Mouse (Mus musculus) ES-E14 (cell line): ENCODE data around the gene C2cd3. TPM values are rescaled to one million over a fixed set of nuclear protein-coding genes. Genes with fewer than 3 reads are reported as not detected.

Experiments used
- DNase-seq: peaks from one replicate; pipeline ENCODE4 v3.0.0-alpha.2; 2013; ENCODE audit warnings: low read depth, low spot score
- H3K27ac ChIP-seq: 2 replicates; pipeline ENCODE4 v1.5.1; 2012; ENCODE audit warnings: low read depth, mild to moderate bottlenecking, low read length, moderate library complexity, mixed read lengths; ENCODE audit not compliant: poor library complexity, insufficient read depth, severe bottlenecking
- H3K36me3 ChIP-seq: 2 replicates; pipeline ENCODE4 v1.6.1; 2012; ENCODE audit warnings: mild to moderate bottlenecking, low read length, moderate library complexity, mixed read lengths; ENCODE audit not compliant: control insufficient read depth, poor library complexity, insufficient read depth, severe bottlenecking
- H3K4me1 ChIP-seq, 2 experiments: fragments of 150-350 bp in 1 of 2; sonication (generic) in 1 of 2; 2 replicates each; pipeline ENCODE4 v1.6.1; 2012; ENCODE audit warnings: low read length in 2 of 2, mild to moderate bottlenecking in 1 of 2, mixed read lengths in 1 of 2; ENCODE audit not compliant: control insufficient read depth in 2 of 2, insufficient read depth in 2 of 2, poor library complexity in 1 of 2
- H3K4me3 ChIP-seq, 2 experiments: fragments of 150-350 bp in 1 of 2; sonication (generic) in 1 of 2; 2 replicates each; pipeline ENCODE4 v1.5.1; 2012; ENCODE audit warnings: low read length in 2 of 2, low read depth in 1 of 2, mild to moderate bottlenecking in 1 of 2, mixed read lengths in 1 of 2; ENCODE audit not compliant: insufficient read depth in 1 of 2, poor library complexity in 1 of 2, severe bottlenecking in 1 of 2
- H3K9ac ChIP-seq: 2 replicates; pipeline ENCODE4 v1.6.1; 2012; ENCODE audit warnings: low read depth, mild to moderate bottlenecking, low read length, mixed read lengths; ENCODE audit not compliant: poor library complexity, insufficient read depth, severe bottlenecking
- H3K9me3 ChIP-seq: fragments of 150-350 bp; sonication (generic); 2 replicates; pipeline ENCODE4 v1.6.1; 2012; ENCODE audit warnings: low read depth, mild to moderate bottlenecking, low read length; ENCODE audit not compliant: control insufficient read depth, insufficient read depth
- CHD2 ChIP-seq: IDR thresholded peaks from 2 replicates; pipeline ENCODE4 v1.6.1; 2014; ENCODE audit warnings: mild to moderate bottlenecking, low read depth, low read length, inconsistent platforms
- HCFC1 ChIP-seq: IDR thresholded peaks from 2 replicates; pipeline ENCODE4 v1.6.1; 2012; ENCODE audit warnings: low read length, inconsistent platforms, borderline replicate concordance; ENCODE audit not compliant: insufficient read depth
- MAFK ChIP-seq: IDR thresholded peaks from 2 replicates; pipeline ENCODE4 v1.6.1; 2014; ENCODE audit warnings: mild to moderate bottlenecking, low read depth, low read length, inconsistent platforms; ENCODE audit not compliant: insufficient read depth
- ZC3H11A ChIP-seq: IDR thresholded peaks from 2 replicates; pipeline ENCODE4 v1.6.1; 2012; ENCODE audit warnings: low read depth, mild to moderate bottlenecking, inconsistent platforms, low read length, borderline replicate concordance
- ZNF384 ChIP-seq: IDR thresholded peaks from 2 replicates; pipeline ENCODE4 v1.6.1; 2012; ENCODE audit warnings: low read depth, low read length, inconsistent platforms
- in situ Hi-C, 2 experiments: fragments of 600-800 bp; cut with MboI; formaldehyde crosslinking; loops; one replicate each; pipeline ENCODE4 v1.15.1; 2025; ENCODE audit warnings: low sequenced_read_pairs in 2 of 2, inconsistent platforms in 1 of 2; ENCODE audit not compliant: unreplicated experiment in 2 of 2
- total RNA-seq: library from RNA; depleted of rRNA; stranded (reverse); fragments of 300-350 nt; gene quantifications from 2 replicates; pipeline ENCODE4 v1.2.3, GENCODE M21; 2012

Gene C2cd3
- total RNA-seq, 1 experiment = 10.9 TPM

DNA sequence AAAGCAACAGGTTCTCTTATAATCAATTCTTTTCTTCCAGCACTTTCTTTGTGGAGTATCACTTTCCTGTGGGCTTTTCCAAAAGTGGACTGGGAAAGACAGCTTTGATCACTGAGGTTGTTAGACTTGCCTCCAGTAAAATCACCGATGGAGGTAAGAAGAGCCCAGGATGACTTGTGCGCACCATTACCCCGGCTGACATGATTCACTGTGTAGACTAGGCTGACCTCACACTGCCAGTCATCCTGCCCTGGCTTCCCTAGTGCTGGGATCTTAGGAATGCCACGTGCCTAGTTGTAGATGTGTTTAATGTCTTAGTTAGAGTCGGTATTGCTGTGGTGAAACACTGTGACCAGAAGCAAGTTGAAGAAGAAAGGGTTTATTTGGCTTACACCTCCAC is 35.6 kb downstream of the C2cd3 start:
- Histone ChIP-seq H3K36me3 (peaks cover 2% of the 10 kb centered on the region), H3K9ac (no peak overlapping the region)

GRCm38 (mm10) chr7:100408684-100409083 is 36.7 kb downstream of the C2cd3 start:
- no peak for DNase-seq
- Histone ChIP-seq H3K9ac (no peak overlapping the region), H3K36me3 (peaks cover 3% of the 10 kb centered on the region), H3K9me3 (no peaks in the 10 kb centered on the region), H3K27ac (no peak overlapping the region), H3K4me3 (no peak overlapping the region), H3K4me1 (no peaks in the 10 kb centered on the region)
- in situ Hi-C loops = no loop called here
- TF ChIP-seq ZNF384 (no peak), ZC3H11A (no peak), MAFK (no peak)

More for the DNA sequence above, 35.6 kb downstream of the C2cd3 start:
- Histone ChIP-seq H3K27ac (no peak overlapping the region), H3K4me1 (no peaks in the 10 kb centered on the region), H3K9me3 (no peaks in the 10 kb centered on the region), H3K4me3 (no peak overlapping the region)
- no peak for DNase-seq
- TF ChIP-seq ZNF384 = no peak
- no peak for TF ChIP-seq MAFK
- no peak for TF ChIP-seq HCFC1
- no peak for TF ChIP-seq CHD2
- TF ChIP-seq ZC3H11A = no peak
- in situ Hi-C loops = no loop called here

DNA sequence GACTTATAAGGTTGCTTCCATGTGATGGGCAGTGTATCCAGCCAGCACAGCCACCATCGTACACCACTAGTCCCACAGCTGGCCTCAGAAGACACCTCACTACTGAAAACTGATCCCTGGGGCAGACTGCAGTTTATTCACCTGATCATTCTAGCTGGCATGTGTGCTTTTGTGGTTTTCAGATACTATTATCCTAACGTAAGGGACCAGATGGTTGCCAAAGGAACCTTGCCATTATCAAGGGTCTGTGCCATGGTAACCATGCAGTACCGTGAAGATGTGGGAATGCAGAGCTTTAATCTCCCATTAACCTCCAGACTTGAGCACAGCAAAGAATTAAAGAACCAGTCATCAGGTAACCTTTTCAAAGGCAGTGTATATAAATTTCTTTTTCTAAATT is 53.8 kb downstream of the C2cd3 start:
- H3K36me3 ChIP-seq = peaks cover 9% of the 10 kb centered on the region

GRCm38 (mm10) chr7:100429102-100429501 is 57.1 kb downstream of the C2cd3 start:
- peak; percentile 39 for DNase-seq
- Histone ChIP-seq H3K27ac (no peak overlapping the region), H3K9me3 (no peaks in the 10 kb centered on the region), H3K4me1 (peaks cover 5 to 6% of the 10 kb centered on the region in 2 experiments; a peak in 2 of 4 replicates), H3K36me3 (peaks cover 17% of the 10 kb centered on the region; the same call in 1 of the 2 replicates), H3K4me3 (no peak overlapping the region), H3K9ac (no peak overlapping the region)
- no peak for TF ChIP-seq ZNF384
- TF ChIP-seq MAFK = no peak
- no peak for TF ChIP-seq HCFC1
- TF ChIP-seq ZC3H11A = peak; percentile 45; the same call in 1 of the 2 replicates
- in situ Hi-C loops = no loop called here

More for the DNA sequence above, 53.8 kb downstream of the C2cd3 start:
- peaks cover 0 to 5% of the 10 kb centered on the region in 2 experiments; a peak in 1 of 4 replicates for H3K4me1 ChIP-seq
- DNase-seq = no peak
- in situ Hi-C loops = no loop called here
- H3K27ac ChIP-seq = no peak overlapping the region
- H3K9me3 ChIP-seq = no peaks in the 10 kb centered on the region
- TF ChIP-seq ZC3H11A (no peak), HCFC1 (no peak)
- H3K9ac ChIP-seq = no peak overlapping the region
- H3K4me3 ChIP-seq = no peak overlapping the region

- Histone ChIP-seq H3K4me1 (peaks cover 5 to 6% of the 10 kb centered on the region in 2 experiments; a peak in 2 of 4 replicates), H3K9ac (no peak overlapping the region), H3K27ac (no peak overlapping the region), H3K36me3 (peaks cover 17% of the 10 kb centered on the region; the same call in 1 of the 2 replicates), H3K9me3 (no peaks in the 10 kb centered on the region), H3K4me3 (no peak overlapping the region)
- DNase-seq = no peak
- in situ Hi-C loops = no loop called here
- no peak for TF ChIP-seq MAFK
- no peak for TF ChIP-seq ZC3H11A
- TF ChIP-seq CHD2 = no peak
- no peak for TF ChIP-seq ZNF384
- TF ChIP-seq HCFC1 = no peak
These were observed 57.9 kb downstream of the C2cd3 start for GRCm38 (mm10) chr7:100429911-100430310.
